Mouse (Mus musculus) layer of hippocampus, adult 2 months (tissue): ENCODE measurements around the gene Cluap1. TPM values are rescaled to one million over a fixed set of nuclear protein-coding genes. Genes with fewer than 3 reads are reported as not detected.

Source experiments
- DNase-seq, 2 experiments: peaks; one replicate each; pipeline ENCODE4 v3.0.0; 2022; ENCODE audit warnings: low spot score in 2 of 2
- H3K27ac ChIP-seq: fragments of 200-600 bp; 2 replicates; pipeline ENCODE4 v1.8.1; 2022
- H3K4me3 ChIP-seq: fragments of 200-600 bp; 2 replicates; pipeline ENCODE4 v1.8.1; 2022; ENCODE audit warnings: mild to moderate bottlenecking
- CTCF ChIP-seq: fragments of 200-600 bp; conservative IDR thresholded peaks from 2 replicates; pipeline ENCODE4 v1.8.1; 2022; ENCODE audit warnings: antibody characterized with exemption, mild to moderate bottlenecking, moderate library complexity
- total RNA-seq, 2 experiments: library from RNA; stranded (reverse); gene quantifications; 2 replicates each; pipeline ENCODE4 v1.2.3; 2021

Cluap1 gene
- total RNA-seq, 2 experiments from 2014 or later = 32.7 to 37.9 TPM

GRCm38 (mm10) chr16:3896553-3896952 is 12.0 kb upstream of the Cluap1 start:
- Histone ChIP-seq H3K4me3 (no peak overlapping the region), H3K27ac (no peak overlapping the region)
- no peak for DNase-seq
- no peak for TF ChIP-seq CTCF

GRCm38 (mm10) chr16:3907471-3907870 is 1.1 kb upstream of the Cluap1 start:
- TF ChIP-seq CTCF = no peak
- no peak overlapping the region for H3K4me3 ChIP-seq
- H3K27ac ChIP-seq = no peak overlapping the region
- no peak for DNase-seq

GRCm38 (mm10) chr16:3909118-3909517 is 517 bp downstream of the Cluap1 start:
- peak overlapping the region; percentile 93 for H3K27ac ChIP-seq
- H3K4me3 ChIP-seq = peak overlapping the region; percentile 85
- no peak for DNase-seq
- no peak for TF ChIP-seq CTCF

- Histone ChIP-seq H3K4me3 (no peak overlapping the region), H3K27ac (no peak overlapping the region)
- TF ChIP-seq CTCF = no peak
- DNase-seq = no peak
Observed at GRCm38 (mm10) chr16:3920756-3921155, 12.2 kb downstream of the Cluap1 start.

- no peak overlapping the region for H3K4me3 ChIP-seq
- H3K27ac ChIP-seq = no peak overlapping the region
- no peak for TF ChIP-seq CTCF
- DNase-seq = no peak
Observed at GRCm38 (mm10) chr16:3923515-3923914, 14.9 kb downstream of the Cluap1 start.

- no peak overlapping the region for H3K4me3 ChIP-seq
- DNase-seq = no peak
- TF ChIP-seq CTCF = no peak
- H3K27ac ChIP-seq = no peak overlapping the region
Observed at GRCm38 (mm10) chr16:3923966-3924365, 15.4 kb downstream of the Cluap1 start.

- Histone ChIP-seq H3K4me3 (no peak overlapping the region), H3K27ac (0 out of 2 replicates have a peak overlapping the region, but pooled peaks have one; percentile 10)
- DNase-seq = no peak
- no peak for TF ChIP-seq CTCF
Observed at GRCm38 (mm10) chr16:3928582-3928981, 20.0 kb downstream of the Cluap1 start.

- Histone ChIP-seq H3K27ac (no peak overlapping the region), H3K4me3 (no peak overlapping the region)
- TF ChIP-seq CTCF = no peak
- DNase-seq = no peak
Observed at GRCm38 (mm10) chr16:3929151-3929550, 20.6 kb downstream of the Cluap1 start.

GRCm38 (mm10) chr16:3933536-3933935 is 24.9 kb downstream of the Cluap1 start:
- DNase-seq = no peak
- no peak overlapping the region for H3K4me3 ChIP-seq
- no peak overlapping the region for H3K27ac ChIP-seq
- TF ChIP-seq CTCF = no peak

GRCm38 (mm10) chr16:3934091-3934490 is 25.5 kb downstream of the Cluap1 start:
- TF ChIP-seq CTCF = no peak
- Histone ChIP-seq H3K4me3 (no peak overlapping the region), H3K27ac (no peak overlapping the region)
- no peak for DNase-seq

- Histone ChIP-seq H3K4me3 (no peak overlapping the region), H3K27ac (no peak overlapping the region)
- no peak for DNase-seq
- no peak for TF ChIP-seq CTCF
Observed at GRCm38 (mm10) chr16:3934701-3935100, 26.1 kb downstream of the Cluap1 start.

- DNase-seq = no peak
- H3K27ac ChIP-seq = no peak overlapping the region
- no peak for TF ChIP-seq CTCF
- H3K4me3 ChIP-seq = no peak overlapping the region
Observed at GRCm38 (mm10) chr16:3951141-3951540, 42.5 kb downstream of the Cluap1 start.

- no peak overlapping the region for H3K4me3 ChIP-seq
- no peak for DNase-seq
- no peak overlapping the region for H3K27ac ChIP-seq
- TF ChIP-seq CTCF = no peak
Observed at GRCm38 (mm10) chr16:3956369-3956768, 47.8 kb downstream of the Cluap1 start.

GRCm38 (mm10) chr16:3959261-3959660 is 50.7 kb downstream of the Cluap1 start:
- Histone ChIP-seq H3K4me3 (no peak overlapping the region), H3K27ac (no peak overlapping the region)
- no peak for TF ChIP-seq CTCF
- DNase-seq = no peak

- no peak for TF ChIP-seq CTCF
- Histone ChIP-seq H3K27ac (no peak overlapping the region), H3K4me3 (no peak overlapping the region)
- DNase-seq = no peak
Observed at GRCm38 (mm10) chr16:3964990-3965389, 56.4 kb downstream of the Cluap1 start.
